Mouse (Mus musculus) mouse embryonic stem cell (cell line): ENCODE data around the gene Acot12.

Source experiments
- in situ Hi-C, 2 experiments: fragments of 300-500 bp; cut with MboI; formaldehyde crosslinking; loops; 1 replicate in 1 of 2; 3 replicates in 1 of 2; pipeline ENCODE4 v1.14.3; 2019 to 2020; ENCODE audit warnings: low sequenced_read_pairs in 2 of 2, low pct_unique_long_range_greater_than_20kb in 1 of 2, mixed read lengths in 1 of 2; ENCODE audit not compliant: unreplicated experiment in 1 of 2

Gene Acot12

GRCm38 (mm10) chr13:91741280-91742047 is at the start of gene Acot12:
TSS of gene Acot12 (plus strand) at chr13:91741512.
- in situ Hi-C loops: no loop called here

GRCm38 (mm10) chr13:91693615-91694014 is 47.7 kb upstream of the Acot12 start:
- in situ Hi-C loops: loop anchor here in 1 of 2 experiments (25.0 kb wide), 1 partner anchor 756 kb away; no protein-coding TSS in a partner anchor

- in situ Hi-C loops: loop anchor here in 1 of 2 experiments (25.0 kb wide), 1 partner anchor 758 kb away; no protein-coding TSS in a partner anchor
Observed at GRCm38 (mm10) chr13:91695406-91695805, 45.9 kb upstream of the Acot12 start.

GRCm38 (mm10) chr13:91696109-91696645 is 45.1 kb upstream of the Acot12 start:
- in situ Hi-C loops: loop anchor here in 1 of 2 experiments (25.0 kb wide), 1 partner anchor 759 kb away; no protein-coding TSS in a partner anchor

- in situ Hi-C loops: loop anchor here in 1 of 2 experiments (25.0 kb wide), 1 partner anchor 760 kb away; no protein-coding TSS in a partner anchor
Observed at GRCm38 (mm10) chr13:91697011-91697410, 44.3 kb upstream of the Acot12 start.

- in situ Hi-C loops: no loop called here
Observed at GRCm38 (mm10) chr13:91702337-91702736, 39.0 kb upstream of the Acot12 start.

- in situ Hi-C loops: no loop called here
Observed at GRCm38 (mm10) chr13:91719487-91719886, 21.8 kb upstream of the Acot12 start.

- in situ Hi-C loops: no loop called here
Observed at GRCm38 (mm10) chr13:91723108-91723735, 18.1 kb upstream of the Acot12 start.

- in situ Hi-C loops: no loop called here
Observed at GRCm38 (mm10) chr13:91723736-91724119, 17.6 kb upstream of the Acot12 start.

- in situ Hi-C loops: no loop called here
Observed at GRCm38 (mm10) chr13:91724211-91724610, 17.1 kb upstream of the Acot12 start.

GRCm38 (mm10) chr13:91725130-91725529 is 16.2 kb upstream of the Acot12 start:
- in situ Hi-C loops: no loop called here

- in situ Hi-C loops: no loop called here
Observed at GRCm38 (mm10) chr13:91727899-91728298, 13.4 kb upstream of the Acot12 start.

GRCm38 (mm10) chr13:91737191-91737590 is 4.1 kb upstream of the Acot12 start:
- in situ Hi-C loops: no loop called here

- in situ Hi-C loops: no loop called here
Observed at GRCm38 (mm10) chr13:91740851-91741250, 461 bp upstream of the Acot12 start.

GRCm38 (mm10) chr13:91743180-91743579 is 1.9 kb downstream of the Acot12 start:
- in situ Hi-C loops: no loop called here

- in situ Hi-C loops: no loop called here
Observed at GRCm38 (mm10) chr13:91746470-91746869, 5.2 kb downstream of the Acot12 start.

- in situ Hi-C loops: no loop called here
Observed at GRCm38 (mm10) chr13:91748401-91748800, 7.1 kb downstream of the Acot12 start.

GRCm38 (mm10) chr13:91749981-91750380 is 8.7 kb downstream of the Acot12 start:
- in situ Hi-C loops: no loop called here

GRCm38 (mm10) chr13:91753724-91754123 is 12.4 kb downstream of the Acot12 start:
- in situ Hi-C loops: no loop called here
